Mouse (Mus musculus): ENCODE results near the gene Nudt6.

Nudt6 gene

DNA sequence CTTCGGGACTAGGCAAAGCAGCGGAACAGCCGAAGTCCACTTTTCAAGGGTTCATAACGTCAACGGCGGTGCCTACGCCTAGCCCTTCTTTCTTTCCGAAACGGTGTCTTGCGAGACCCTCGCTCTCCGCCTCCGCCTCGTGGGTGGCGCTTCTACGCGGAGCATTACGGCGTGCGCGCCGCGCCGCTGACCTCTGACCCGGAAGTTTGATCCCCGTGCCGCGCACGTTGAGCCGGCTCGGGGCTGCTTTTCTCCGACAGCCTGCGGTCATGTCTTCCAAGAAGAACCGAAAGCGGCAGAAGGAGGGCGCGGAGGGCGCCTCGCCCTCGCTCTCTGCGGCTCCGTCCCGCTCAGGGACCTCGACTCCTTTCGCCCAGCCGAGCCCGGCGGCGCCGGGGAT, at the start of gene Nudt6:
Gene Nudt6 (minus strand): TSS at position 140 of the 400 bp plus-strand sequence.
- DNase-seq = peak; percentile 92

- no peak for DNase-seq
These were observed 49.3 kb upstream of the Nudt6 start for GRCm38 (mm10) chr3:37469353-37469752.

- no peak for DNase-seq
These were observed 48.2 kb upstream of the Nudt6 start for GRCm38 (mm10) chr3:37468170-37468569.

- no peak for DNase-seq
These were observed 36.0 kb upstream of the Nudt6 start for GRCm38 (mm10) chr3:37455992-37456391.

DNA sequence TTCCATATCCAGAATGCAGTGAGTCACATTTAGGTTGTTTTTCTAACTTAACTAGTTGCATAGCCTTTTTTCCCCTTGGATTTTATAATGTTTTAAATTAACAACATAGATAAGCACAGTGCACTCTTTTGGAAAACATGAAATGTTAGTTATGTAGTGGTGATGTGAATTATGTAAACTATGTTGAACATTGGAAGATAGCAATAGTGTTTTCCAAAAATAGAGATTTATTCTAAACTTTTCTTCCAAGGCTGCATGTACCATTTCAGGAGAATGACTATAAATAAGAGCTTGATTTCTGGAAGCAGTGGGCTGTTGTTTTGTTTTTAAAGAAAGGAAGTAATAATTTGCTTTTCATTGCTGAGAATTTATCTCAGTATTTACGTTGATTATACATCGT, 23.4 kb upstream of the Nudt6 start:
- no peak for DNase-seq

GRCm38 (mm10) chr3:37439770-37440169, 19.8 kb upstream of the Nudt6 start:
- no peak for DNase-seq

- DNase-seq = no peak
These were observed 10.3 kb upstream of the Nudt6 start for GRCm38 (mm10) chr3:37430359-37430758.

GRCm38 (mm10) chr3:37426069-37426468, 6.1 kb upstream of the Nudt6 start:
- no peak for DNase-seq

DNA sequence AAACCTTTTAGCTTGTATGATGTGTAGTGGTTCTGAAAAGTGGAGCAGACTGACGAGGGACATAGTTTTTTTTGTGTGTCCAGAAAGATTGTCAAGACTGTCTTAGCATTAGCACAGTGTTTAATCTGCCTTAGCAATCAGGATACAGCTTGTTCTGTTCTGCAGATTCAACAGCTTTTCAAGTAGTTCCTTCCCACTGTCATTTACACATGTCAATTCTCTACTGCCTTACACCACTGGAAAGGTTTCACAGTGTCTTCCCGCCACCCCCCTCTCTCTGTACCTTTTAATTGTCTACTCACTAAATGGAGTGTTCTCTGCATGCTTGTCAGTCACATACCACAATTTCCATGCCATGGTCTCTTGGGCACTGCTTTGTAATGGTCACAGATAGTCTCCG, 1.2 kb upstream of the Nudt6 start:
- no peak for DNase-seq

DNA sequence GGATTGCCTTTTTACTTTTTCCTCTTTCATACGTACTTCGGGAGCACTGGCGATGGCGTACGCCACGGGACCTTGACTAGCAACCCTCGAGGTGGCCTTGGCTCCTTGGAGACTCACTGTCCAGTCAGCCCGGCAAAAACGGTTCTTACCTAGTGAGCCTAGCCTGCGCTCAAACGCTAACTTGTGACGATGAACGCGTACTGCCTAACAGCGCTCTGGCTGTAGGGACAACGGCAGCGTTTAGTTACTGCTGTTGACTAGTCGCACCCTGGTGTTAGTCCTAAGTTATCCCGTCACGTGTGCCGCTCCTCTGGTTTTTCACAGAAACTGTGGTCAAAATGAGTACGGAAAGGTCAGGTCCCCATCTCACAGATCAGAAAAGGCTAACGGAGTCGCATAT, 630 bp upstream of the Nudt6 start:
- no peak for DNase-seq

DNA sequence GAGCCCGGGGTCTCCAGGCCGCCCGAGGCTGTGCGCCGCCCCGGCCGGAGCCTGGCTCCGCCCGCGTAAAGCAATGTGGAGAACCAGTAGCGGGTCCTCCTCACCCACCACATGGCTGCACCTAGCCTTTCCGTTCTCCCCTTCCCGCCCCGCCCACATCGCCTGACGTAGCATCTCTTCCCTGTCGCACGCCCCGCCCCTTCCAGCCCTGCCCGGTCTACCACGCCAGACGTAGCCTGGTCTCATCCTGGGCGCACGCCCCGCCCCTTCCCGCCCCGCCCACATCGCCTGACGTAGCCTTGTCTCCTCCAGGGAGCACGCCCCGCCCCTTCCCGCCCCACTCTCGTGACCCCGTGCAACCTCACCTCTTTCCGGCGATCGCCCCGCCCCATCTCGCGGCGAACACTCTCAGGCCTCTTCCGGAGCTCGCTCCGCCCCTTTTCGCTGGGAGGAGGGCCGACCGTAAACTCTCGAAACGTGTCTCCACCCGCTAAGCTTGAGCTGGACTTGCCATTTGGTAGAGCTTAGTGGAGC, 486 bp downstream of the Nudt6 start, which contains the start of gene Spata5:
Gene Spata5 (plus strand): TSS at position 439 of the 534 bp plus-strand sequence.
- peak; percentile 98 for DNase-seq

DNA sequence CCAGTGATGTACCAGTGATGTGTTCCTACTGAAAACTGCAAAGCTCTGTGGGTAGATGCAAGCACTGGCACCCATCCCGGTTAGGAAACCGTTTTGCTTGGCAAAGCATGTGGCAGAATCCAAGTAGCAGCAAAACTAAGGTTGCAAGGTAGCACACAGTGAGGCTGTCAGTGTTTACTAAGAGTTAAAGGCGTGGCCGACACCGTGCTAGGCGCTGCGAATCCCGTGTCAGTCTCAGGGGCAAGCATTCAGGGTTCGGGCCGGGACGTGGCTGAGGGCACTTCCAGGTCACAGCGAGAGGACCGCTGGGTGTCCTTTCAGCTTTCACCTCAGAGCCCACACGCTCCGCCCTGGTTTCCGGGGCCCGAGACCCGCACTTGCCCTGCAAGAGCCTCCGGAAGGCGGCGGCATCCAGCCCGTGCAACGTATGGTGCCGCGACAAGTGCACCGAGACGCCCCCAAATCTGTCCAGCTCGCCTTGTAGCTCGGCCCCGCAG, 1.0 kb downstream of the Nudt6 start:
- no peak for DNase-seq

DNA sequence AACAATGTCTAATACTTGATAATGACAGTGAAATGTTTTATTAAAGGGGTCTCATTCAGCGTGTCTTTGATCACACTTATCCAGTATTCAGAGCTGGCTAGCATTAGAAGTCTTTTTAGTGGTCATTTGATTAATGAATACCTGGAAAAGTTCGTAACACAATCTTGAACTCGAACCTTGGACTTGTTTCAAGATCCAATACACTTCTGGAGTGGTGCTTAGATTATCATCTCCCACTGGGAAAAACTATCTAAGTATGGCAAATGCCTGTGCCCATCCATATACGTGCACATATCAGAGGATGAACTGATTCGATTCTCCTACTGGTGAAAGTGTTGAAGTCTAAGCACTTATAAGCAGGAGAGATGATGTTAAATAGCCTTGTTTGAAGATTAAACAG, 1.7 kb downstream of the Nudt6 start:
- no peak for DNase-seq

GRCm38 (mm10) chr3:37414413-37414960, 5.5 kb downstream of the Nudt6 start:
- DNase-seq = peak; percentile 73

DNA sequence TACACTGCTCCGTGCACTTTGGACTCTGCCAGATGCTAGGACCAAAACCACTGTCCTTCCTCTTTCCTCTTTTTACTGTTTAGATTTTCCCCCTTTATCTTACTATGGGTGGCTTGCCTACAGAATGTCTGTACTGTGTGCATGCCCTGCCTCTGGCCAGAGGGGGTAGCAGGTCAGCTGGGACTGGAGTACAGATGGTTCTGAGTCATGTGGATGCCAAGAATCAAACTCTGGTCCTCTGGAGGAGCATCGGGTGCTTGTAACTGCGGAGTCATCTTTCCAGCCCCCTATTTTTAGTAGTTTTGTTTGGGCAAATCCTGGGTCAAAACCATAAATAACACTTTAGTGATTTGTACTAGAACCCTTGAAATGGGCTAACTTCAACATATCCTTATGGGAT, 6.6 kb downstream of the Nudt6 start:
- no peak for DNase-seq

GRCm38 (mm10) chr3:37407598-37407997, 12.4 kb downstream of the Nudt6 start:
- no peak for DNase-seq

GRCm38 (mm10) chr3:37401729-37402610, 18.0 kb downstream of the Nudt6 start:
- no peak for DNase-seq

GRCm38 (mm10) chr3:37398661-37399395, 21.2 kb downstream of the Nudt6 start:
- DNase-seq = no peak

GRCm38 (mm10) chr3:37397646-37398045, 22.4 kb downstream of the Nudt6 start:
- DNase-seq = no peak

GRCm38 (mm10) chr3:37396930-37397608, 22.9 kb downstream of the Nudt6 start:
- DNase-seq = no peak

DNA sequence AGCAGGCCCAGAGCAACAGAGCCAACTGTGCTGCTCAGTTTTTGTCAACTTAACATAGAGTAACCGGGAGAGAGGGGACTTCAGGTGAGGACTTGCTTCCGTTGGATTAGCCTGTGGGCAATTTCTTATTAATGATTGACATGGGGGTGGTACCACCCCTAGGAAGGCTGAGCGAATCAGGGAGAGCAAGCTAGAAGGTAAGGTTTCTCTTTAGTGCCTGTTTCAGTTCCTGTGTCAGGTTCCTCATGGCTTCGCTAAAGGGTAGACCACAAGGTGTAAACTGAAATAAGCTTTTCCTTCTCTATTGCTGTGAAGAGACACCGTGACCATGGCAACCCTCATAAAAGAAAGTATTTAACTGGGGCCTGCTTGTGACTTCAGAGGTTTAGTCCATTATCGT, 32.7 kb downstream of the Nudt6 start:
- no peak for DNase-seq

- no peak for DNase-seq
These were observed 36.8 kb downstream of the Nudt6 start for GRCm38 (mm10) chr3:37383096-37383765.
